Mouse (Mus musculus) kidney, postnatal 10 days (tissue): ENCODE data around the gene Sfrp2.

ENCODE experiments used
- DNase-seq: peaks from one replicate; pipeline ENCODE4 v3.0.0; 2021; ENCODE audit warnings: mixed read lengths

Sfrp2 gene

DNA sequence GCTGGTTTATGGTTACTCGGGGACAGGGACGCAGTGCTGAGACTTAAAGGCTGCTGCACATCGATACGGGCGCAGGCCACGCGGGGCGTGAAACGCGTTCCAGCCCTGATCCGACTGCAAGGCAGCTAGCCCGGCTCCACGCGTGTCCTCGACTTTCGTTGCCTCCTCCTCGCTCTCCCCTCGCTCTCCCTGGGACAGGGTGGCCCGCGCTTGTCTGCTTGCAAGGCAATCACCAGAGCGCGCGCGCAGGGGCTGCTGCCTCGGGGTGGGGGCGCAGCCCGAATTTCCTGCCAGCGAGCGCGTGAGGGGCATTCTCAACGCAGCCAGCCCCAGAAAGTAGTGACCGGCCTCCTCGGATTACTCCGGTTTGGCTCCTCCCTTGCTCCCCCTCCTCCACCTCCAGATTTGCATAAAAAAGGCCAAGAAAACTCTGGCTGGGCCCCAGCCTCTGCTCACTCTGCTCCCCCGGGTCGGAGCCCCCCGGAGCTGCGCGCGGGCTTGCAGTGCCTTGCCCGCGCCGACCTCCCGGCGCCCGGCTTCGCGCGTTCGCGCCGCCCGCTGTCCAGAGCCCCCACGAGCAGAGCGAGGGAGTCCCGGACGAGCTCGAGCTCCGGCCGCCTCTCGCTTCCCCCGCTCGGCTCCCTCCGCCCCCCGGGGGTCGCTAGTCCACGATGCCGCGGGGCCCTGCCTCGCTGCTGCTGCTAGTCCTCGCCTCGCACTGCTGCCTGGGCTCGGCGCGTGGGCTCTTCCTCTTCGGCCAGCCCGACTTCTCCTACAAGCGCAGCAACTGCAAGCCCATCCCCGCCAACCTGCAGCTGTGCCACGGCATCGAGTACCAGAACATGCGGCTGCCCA lies at the start of gene Sfrp2:
Gene Sfrp2 (plus strand): TSS at position 451 of the 855 bp plus-strand sequence.
- peak; percentile 69 for DNase-seq

DNA sequence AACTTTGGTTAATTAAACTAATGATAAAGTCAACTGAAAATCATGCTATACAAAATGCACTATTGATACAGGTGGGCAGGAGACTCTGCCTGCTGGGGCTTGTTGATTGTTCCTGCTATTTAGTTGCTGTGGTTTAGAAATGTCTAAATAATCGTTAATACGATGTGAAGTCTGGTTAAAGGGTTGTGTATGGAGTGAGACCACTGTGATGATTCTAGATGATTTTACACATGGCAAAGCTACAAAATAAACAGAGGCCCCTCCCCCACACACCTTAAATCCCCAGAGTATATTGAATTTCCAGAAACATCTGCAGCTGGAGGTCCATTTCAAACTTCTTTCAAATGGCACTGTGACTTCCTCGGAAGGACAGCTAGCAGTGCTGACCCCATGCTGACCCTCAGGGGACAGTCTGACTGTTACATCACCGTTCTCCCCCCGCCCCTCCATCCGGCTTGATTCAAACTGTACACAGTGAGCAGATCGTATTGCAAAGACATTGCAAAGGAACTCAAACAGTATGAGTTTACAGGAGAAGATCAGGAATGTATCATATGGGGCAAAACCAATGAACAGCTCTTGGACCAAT lies 48.4 kb upstream of the Sfrp2 start:
- DNase-seq: peak; percentile 57

DNA sequence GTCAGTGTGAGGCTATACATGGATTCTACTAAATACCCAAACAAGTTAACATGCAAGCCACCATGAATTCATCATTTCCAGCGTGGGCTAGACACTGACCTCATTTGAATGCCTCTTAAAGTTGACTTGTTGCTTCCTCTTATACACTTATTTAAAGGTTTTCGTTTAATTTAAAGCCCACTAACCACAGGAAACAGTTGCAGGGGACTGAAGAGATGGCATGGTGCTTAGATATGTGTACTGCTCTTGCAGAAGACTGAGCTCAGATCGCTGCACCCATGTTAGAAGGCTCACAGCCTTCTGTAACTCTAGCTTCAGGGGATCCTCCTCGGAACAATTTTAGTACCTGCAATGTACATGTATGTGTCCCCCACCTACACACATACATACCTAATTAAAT lies 47.5 kb upstream of the Sfrp2 start:
- no peak for DNase-seq

DNA sequence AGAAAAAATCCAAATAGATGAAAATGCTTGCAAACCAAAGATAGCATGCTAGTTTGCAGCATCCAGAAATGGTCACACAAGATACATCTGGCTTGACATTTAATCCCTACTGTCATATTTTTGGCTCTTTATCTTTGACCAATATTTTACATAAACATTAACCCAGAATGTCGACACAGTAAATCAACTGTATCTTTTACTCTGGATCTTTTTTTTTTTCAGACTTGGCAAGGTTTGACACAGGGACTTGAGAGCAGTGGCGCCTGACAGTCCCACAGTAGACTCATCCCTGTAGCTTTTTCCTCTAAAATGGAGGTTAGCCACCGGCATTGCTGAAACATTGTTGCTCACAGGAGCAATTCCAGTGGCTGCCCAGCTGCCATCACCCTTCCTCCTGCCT lies 37.9 kb upstream of the Sfrp2 start:
- no peak for DNase-seq

DNA sequence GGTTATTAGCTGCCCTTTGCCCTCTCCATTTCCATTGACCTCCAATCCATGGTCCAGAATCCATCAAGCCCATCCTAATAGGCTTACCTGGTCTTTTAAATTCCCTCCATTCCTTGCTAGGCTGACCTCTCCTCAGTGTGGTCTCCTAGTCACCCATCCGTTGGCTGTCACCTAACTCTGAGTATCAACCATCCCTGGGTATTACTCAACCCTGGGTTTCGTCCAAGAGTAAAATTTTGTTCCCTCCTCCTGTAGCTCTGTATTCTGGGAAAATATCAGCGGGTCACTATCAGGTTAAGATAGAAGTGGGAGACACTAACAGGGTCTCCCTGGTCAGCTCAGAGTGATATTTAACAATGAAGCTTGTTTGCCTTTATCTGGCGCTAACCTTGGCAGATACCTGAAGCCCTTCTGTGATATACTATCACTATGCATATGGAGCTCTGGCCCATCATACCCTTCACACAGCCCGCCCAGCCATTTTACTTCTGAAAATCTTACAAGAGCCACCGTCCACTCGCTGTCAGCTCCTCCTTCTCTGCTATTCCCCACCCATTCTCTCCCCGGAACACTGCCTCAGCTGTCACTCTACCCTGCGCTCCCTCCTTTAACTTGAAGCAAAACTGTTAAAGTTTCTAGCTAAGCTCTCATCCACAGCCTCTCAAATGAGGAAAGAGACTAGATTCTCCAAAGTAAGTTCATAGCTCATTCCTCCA lies 37.3 kb upstream of the Sfrp2 start:
- DNase-seq: no peak

DNA sequence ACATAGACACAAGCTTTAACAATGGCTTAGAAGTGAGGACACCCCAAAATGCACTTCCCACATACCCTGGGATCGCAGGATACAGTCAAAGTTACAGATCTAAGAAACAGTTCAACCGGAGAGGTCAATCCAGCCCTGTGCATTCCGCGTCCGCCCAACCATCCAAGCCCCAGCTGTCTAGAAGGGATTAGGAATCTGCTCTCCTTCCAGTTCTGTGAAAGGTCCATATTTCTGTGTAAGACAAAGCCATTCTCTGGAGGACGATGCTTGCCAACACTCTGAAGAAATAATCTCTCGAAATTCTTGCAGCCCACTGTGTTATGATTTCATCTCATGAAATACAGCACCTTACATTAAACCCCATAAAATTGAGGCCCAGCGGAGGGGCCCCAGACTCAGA lies 32.1 kb upstream of the Sfrp2 start:
- DNase-seq: no peak

DNA sequence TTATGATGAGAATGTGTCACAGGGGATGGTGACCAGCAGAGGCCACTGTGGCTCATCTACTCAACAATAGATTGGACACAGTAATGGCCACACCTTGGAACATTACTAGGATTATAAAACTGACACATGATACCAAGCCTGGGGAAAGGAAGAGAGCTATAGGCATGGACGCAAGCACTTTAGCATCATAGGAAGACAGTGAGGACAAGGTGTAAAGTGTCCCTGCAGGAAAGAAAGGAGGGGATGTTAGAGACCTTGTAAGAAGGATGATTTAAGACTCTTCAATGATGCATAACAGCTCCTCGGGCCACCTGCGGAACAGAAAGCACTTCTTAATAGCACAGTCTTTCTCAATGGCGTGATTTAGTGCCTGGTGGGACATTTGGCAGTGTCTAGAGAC lies 29.1 kb upstream of the Sfrp2 start:
- no peak for DNase-seq

DNA sequence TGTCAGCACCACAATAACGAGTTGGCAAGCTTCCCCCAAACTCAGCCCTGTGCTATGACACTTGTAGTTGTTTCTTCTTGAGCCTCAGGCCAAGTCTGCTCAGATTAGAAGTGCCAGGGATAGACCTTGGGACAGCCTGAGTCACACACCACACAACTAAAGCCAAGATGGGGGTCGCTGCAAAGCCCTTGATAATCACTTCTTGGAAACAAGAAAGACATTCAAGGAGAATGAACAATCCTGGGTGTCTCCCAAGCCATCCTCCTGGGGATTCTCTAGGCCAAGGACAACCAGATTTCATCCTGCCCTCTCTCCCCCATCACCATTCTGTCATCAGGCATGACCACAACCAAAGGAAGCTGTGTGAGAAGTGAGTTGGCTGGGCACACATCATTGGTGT lies 25.9 kb upstream of the Sfrp2 start:
- no peak for DNase-seq

DNA sequence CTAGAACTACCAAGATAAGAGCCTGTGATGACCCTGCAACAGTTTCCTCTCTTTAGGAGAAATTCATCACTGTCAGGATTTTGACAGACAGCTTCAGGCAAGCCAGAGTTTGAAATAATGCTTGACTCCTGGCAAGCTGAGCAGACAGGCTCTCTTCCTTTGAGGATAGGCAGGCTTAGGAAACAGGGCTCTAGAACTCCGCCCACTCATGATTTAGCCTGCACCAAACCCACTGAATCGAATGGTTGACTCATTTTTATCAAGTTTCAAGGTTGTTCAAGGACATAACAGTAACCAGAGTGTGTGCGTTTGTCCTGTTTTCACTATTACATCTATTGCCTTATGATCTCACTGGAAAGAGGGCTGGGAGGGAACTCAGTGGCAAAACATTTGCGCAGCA lies 18.8 kb upstream of the Sfrp2 start:
- no peak for DNase-seq

DNA sequence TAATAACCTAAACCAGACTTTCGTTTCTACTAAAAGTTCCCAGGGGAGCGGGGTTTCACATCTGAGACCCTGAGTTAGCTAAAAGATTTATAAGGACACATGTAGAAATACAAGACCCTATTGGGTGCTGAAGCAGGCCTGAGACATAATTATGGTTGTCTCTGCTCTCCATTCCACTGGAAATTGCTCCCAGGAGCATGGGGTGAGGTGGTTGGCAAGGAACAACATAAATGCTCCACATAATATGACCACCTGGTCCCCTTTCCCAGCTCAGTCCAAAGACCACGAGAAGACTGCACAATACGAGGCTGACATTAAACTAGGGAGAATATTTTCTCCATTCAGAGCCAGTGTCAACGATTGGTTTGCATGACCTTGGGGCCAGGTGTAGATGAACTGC lies 18.2 kb upstream of the Sfrp2 start:
- no peak for DNase-seq

DNA sequence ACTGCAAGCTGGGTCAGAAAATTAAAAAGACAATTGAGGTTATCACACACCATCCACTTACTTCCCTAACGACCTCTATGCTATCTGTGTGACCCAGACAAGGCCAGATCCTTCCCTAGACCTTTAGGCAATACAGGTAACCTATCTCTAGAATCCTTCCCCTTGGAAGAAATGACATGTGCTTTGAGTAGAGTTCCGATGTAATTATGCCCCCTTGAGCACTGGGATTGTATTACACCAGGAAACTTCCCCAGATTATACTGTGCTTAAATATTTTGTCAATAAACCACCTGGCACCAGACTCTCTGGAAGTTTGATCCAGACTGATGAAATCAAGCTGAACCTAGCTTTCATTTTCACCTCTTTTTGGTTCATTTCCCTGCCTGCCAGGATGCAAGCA lies 14.5 kb upstream of the Sfrp2 start:
- DNase-seq: no peak

DNA sequence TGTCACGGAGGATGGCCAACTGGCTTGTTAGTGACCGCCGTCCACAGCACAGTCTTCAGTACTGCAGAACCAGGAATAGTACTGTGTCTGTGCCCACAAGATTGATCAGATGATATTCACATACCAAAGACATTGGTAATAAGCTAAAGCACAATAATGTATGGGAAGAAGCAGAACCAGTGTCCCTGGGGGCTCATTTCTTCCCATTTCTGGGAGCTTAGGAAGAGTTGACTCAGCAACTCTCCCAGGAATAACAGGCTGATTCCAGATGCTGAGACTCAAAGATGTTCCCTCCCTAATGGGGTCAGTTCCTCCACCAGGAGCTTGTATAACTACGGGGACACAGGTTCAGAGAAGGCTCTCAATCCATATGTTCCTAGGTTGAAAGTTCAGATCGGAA lies 13.9 kb upstream of the Sfrp2 start:
- DNase-seq: no peak

DNA sequence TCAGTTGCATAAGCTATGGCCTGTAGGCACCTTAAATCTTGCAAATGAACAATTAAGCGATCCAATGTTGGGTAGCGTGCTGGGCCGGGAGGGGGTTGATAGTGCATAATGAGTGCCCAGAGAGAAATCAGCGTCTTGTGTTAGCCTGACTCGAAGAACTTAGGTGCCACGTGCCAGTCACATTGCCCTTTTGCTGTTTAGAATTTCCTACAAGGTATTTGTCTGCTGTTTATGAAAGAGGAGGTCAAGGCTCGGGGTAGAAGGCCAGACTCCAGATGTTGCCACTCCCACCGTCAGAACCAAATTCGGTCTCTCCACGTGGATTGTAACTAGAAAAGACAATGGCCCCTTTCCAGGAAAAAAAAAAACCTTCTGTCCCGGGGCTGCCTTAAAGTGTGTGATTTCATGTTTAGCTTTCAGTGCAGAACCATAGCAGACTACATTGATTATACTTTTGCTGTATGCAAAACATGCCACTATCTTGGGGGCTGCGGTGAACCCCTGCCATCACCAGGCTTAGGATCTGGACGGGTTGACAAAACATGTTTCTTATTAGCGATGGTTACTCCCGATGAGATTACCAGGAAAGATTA lies 11.0 kb upstream of the Sfrp2 start:
- no peak for DNase-seq

DNA sequence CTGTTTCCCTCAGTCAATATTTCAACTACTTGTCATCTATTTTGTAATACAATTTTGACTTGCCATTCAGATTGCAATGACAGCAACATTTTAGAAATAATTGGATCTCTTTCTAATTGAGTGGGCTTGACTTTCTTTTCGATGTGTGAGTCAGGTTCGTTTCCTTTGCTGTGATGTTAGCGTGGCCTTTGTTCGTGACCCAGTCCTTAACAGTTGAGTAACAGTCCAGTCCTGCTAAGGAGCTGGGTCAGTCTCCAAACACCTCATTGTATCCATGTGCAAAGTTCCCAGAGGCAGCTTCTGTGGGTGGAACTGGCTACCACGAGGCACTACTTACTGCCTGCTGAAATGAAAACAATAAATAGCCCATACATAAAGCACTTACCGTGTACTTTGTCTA lies 10.5 kb upstream of the Sfrp2 start:
- DNase-seq: no peak

DNA sequence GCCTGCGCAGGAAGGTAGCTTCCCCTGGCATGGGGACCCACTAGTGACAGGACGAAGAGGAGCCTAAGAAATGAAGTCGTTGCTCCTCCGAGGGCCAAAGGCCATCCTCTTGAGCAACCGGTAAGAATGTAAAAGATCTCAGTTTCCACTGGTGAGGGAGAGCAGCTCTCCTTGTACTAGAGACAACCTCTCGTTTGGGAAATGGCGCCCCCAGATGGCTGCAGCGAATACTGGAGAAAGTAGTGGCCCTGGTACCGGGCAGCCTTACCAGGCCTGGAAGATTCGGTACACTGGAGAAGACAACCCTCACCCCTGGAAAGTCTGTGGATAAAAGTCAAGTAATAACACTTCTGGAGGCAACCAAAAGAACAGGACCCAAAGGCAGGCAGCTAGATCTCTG lies 3.8 kb upstream of the Sfrp2 start:
- DNase-seq: no peak

DNA sequence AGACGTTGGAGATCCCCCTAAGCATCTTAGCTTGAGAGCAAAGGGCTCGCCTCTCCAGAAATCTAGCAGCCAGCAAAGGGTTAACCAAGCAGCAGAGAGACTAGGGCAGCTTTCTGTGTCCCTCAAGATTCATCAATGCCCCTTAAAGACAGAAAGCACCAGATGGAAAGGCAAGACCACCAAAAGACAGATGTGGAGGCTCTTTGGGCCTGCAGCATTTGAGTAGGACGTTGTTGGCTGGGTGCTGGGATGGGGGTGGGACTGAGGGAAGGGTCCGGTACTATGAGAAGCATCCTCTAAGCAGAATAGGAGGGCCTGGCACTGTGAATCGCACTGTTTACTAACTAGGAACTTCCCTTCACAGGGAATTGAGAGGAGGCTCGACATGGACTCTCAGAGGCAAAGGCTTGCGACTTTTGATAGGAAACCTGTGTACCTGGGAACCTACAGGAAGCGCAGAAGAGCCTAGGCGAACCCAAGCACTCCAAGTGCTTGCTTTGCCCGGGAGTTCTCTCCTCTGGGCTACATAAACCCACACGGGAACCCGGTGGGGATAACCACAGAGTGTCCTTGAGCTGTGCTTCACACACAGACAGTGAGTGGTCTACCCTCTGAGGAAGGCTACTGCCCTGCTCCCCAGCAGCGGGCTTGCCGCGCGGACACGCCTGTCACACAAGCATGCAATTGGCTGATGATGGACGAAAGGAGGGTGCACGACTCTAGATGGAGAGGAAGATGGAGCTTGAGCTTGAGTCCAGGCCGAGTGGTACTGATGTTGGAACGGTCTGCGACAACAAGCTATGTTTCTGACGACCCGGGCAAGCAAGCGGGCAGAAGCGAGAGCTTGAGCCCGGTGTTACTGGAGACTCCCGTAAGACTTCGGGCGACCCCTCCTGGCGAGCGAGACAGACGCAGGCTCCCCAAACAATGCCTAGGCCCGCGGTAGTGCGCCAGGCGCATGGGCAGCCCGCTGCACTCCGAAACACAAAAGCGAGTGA lies 2.3 kb upstream of the Sfrp2 start:
- peak; percentile 90 for DNase-seq

DNA sequence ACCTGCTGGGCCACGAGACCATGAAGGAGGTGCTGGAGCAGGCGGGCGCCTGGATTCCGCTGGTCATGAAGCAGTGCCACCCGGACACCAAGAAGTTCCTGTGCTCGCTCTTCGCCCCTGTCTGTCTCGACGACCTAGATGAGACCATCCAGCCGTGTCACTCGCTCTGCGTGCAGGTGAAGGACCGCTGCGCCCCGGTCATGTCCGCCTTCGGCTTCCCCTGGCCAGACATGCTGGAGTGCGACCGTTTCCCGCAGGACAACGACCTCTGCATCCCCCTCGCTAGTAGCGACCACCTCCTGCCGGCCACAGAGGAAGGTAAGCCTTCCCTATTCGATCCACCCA lies 577 bp downstream of the Sfrp2 start:
- DNase-seq: peak; percentile 41

DNA sequence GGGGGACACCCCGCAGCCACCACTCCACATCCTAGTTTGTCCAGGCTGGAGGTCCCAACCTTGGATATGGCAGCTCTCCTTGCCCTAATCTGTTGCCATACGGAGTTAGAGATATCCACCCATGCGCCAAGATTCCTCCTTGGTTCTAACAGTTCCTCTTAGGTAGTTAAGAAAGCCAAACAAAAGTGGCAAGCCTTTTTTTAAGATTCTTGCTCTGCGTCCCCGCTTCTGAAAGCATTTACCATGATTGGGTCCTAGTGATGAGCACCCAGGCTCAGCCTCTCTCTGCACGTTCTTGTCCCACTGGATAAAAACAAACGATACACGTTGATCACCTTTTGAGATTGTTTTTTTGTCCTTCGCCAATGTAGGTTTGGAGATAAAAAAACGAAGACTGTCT lies 1.0 kb downstream of the Sfrp2 start:
- no peak for DNase-seq

DNA sequence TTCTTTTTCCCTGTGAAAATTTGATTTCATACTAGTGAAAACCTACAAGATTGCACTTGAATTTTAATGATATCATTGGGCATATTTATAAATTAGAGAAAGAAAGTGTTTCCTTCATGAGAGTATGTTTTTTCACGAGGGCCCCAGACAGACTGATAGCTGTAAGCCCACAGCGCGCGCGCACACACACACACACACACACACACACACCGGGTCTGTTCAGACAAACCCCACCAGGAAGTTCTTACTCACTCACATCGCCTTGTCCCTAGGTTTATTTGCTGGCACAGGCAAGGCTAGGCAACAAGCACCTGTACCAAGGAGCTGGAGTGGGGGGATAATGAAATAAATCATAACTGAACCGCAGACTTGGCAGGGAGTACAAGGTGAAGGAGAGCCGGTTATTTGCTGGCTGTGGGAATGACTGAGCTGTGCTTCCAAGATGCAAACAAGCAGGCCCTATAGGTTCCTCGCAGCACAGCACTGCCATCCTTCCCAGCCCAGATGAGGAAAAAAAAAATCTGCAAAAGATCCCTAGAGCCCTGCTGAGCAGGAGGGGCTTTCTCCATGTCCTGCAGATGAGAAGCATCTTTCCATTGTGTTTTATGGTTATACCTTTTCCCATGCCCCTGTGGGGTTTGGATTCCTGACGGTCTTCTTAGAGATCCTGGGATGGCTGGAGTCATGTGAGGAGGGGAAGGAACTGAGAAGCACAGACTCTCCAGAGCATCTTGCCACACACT lies 2.3 kb downstream of the Sfrp2 start:
- no peak for DNase-seq

DNA sequence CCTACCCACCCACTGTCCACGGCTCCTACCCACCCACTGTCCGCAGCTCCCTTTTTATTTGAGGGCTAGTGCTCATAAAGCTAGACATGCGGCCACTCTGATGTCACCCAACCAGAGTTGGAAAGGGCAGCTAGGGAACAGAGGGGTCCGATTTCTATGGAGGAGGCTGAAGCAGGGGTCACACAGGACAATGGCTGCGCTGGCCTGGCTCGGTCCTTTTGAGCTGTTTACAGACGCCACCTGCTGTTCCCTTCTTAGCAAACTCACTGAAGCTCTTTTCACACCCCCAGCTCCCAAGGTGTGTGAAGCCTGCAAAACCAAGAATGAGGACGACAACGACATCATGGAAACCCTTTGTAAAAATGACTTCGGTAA lies 2.9 kb downstream of the Sfrp2 start:
- DNase-seq: peak; percentile 35

DNA sequence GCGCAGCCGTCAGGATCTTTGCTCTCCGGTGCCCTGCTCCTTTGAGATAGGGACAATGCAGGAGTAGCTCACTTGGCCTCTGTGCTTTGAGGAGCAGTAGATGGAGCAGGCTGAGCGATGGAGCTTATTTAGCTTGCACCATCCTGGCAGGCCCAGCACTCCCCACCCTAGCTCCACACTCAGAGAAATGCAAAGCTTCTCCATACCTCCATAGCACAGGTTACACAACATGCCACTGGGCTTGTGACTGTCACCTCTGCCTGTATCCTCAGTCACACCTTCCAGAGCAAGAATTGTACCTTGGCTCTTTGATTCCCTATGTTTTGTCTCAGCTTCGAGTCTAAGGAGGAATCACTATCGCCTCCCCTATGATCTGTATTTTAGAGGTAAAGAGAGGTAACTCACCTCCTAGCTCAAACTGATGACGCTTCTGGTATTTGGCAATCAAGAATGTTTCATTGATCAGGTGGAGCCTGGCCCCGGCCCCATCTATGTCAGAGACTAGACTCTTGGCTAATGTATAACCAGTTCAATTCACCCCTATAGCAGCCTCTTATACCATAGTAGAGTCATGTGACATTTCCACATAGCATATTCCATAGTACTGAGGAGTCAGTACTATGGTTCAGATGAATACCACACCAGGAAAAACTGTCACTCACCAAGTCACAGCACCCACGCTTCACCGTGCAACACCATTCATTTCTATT lies 5.2 kb downstream of the Sfrp2 start:
- DNase-seq: no peak
